Mouse (Mus musculus): ENCODE measurements around the gene Afmid.

- TF ChIP-seq MAX (IDR thresholded peaks at IDR 0.05; ENCODE audit: low read length) (no peak), E2F4 (IDR thresholded peaks at IDR 0.05; ENCODE audit: insufficient replicate concordance, low read depth, low read length) (no peak)
Observed at GRCm38 (mm10) chr11:117780199-117780515, 45.6 kb upstream of the Afmid start.
